Mouse (Mus musculus) liver, embryonic 18 days (tissue): Measurements from ENCODE around the gene Tbk1. TPM values are rescaled to one million over a fixed set of nuclear protein-coding genes. Genes with fewer than 3 reads are reported as not detected.

Experiments used
- polyA plus RNA-seq: library from polyadenylated mRNA; depleted of rRNA; stranded (reverse); fragments of >200 nt; gene quantifications from 2 replicates; pipeline ENCODE4 v1.2.3, GENCODE M21; 2012; rRNA removed

The Tbk1 gene
- 14.0 and 14.5 TPM in 2 replicates for polyA plus RNA-seq

GRCm38 (mm10) chr10:121586675-121587370 lies at the start of gene Tbk1:
TSS of gene Tbk1 (minus strand) at chr10:121586787.

GRCm38 (mm10) chr10:121626186-121626882 lies 39.7 kb upstream of the Tbk1 start, which contains the start of gene Xpot:
TSS of gene Xpot (minus strand) at chr10:121626332.

Other genes starting within 250 kb of the Tbk1 start
- gene Tbc1d30, start 235.5 kb downstream of the Tbk1 start, polyA plus RNA-seq: 1.4 and 1.5 TPM in 2 replicates
- gene Gns, start 221.7 kb downstream of the Tbk1 start, polyA plus RNA-seq: 14.8 and 15.5 TPM in 2 replicates
- gene Rassf3, start 110.4 kb downstream of the Tbk1 start, polyA plus RNA-seq: 15.2 and 17.0 TPM in 2 replicates
- gene Xpot, start 39.5 kb upstream of the Tbk1 start, polyA plus RNA-seq: 41.8 and 47.8 TPM in 2 replicates
- 0.01 TPM in 2 replicates for gene D930020B18Rik, start 54.8 kb upstream of the Tbk1 start, polyA plus RNA-seq
- 2.1 and 2.2 TPM in 2 replicates for gene BC048403, start 153.2 kb upstream of the Tbk1 start, polyA plus RNA-seq